Mouse (Mus musculus): Measurements from ENCODE around the gene Sytl1. TPM values are rescaled to one million over a fixed set of nuclear protein-coding genes. Genes with fewer than 3 reads are reported as not detected.

Gene Sytl1
- polyA plus RNA-seq, 1 experiment from 2014 or later, result 1.5 TPM

DNA sequence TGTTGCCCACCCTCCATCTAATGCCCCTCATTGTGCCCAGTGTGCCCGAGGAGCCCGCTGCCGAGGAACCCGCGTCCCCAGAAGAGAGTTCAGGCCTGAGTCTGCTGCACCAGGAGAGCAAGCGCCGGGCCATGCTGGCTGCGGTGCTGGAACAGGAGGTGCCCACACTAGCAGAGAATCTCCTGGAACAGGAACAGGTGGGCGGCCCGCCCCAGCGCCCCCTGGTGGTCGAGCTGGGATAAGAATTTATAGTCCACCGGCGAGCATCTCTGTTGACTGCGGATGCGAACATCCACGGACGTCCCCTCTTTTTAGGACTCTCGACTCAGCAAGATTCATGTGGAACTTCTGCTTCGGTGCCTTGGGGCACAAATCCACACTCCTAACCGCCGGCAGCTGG, 12.3 kb downstream of the Sytl1 start:
- no peak; the same call in 1 of the 2 replicates for ATAC-seq (replicated peaks; ENCODE audit: low FRiP score)
- peaks cover 35% of the 10 kb centered on the region for H3K27me3 ChIP-seq (ENCODE audit: control insufficient read depth, insufficient read depth, low read length)

GRCm38 (mm10) chr4:133247806-133248449, 15.0 kb downstream of the Sytl1 start:
- 76% methylated on average over 13 of the region's 13 CpGs for WGBS
- no peak overlapping the region for H3K27ac ChIP-seq (ENCODE audit: low read depth, low read length)
- ATAC-seq (replicated peaks; ENCODE audit: low FRiP score), result no peak
- H3K9me3 ChIP-seq (ENCODE audit: control insufficient read depth, low read length), result no peaks in the 10 kb centered on the region
- no peaks in the 10 kb centered on the region for H3K36me3 ChIP-seq (ENCODE audit: control insufficient read depth, insufficient read depth, low read length)
- peaks cover 37% of the 10 kb centered on the region for H3K27me3 ChIP-seq (ENCODE audit: control insufficient read depth, insufficient read depth, low read length)
- H3K4me3 ChIP-seq (ENCODE audit: low read depth, low read length), result no peak overlapping the region
- peaks cover 4% of the 10 kb centered on the region for H3K4me1 ChIP-seq (replicated peaks; ENCODE audit: control insufficient read depth, insufficient read depth, low read length)
- no peak overlapping the region for H3K4me2 ChIP-seq (ENCODE audit: low read depth, low read length, severe bottlenecking)
- DNase-seq (ENCODE audit: low spot score), result no peak
- H3K9ac ChIP-seq (ENCODE audit: low read length), result no peak overlapping the region

More for the DNA sequence above, 12.3 kb downstream of the Sytl1 start:
- WGBS, result 4% methylated on average over 22 of the region's 22 CpGs
- Histone ChIP-seq H3K27ac (ENCODE audit: low read depth, low read length) (no peak overlapping the region), H3K4me2 (ENCODE audit: low read depth, low read length, severe bottlenecking) (peak overlapping the region; percentile 66), H3K4me3 (ENCODE audit: low read depth, low read length) (peak overlapping the region; percentile 33), H3K9ac (ENCODE audit: low read length) (peak overlapping the region; percentile 46), H3K4me1 (replicated peaks; ENCODE audit: control insufficient read depth, insufficient read depth, low read length) (peaks cover 4% of the 10 kb centered on the region), H3K36me3 (ENCODE audit: control insufficient read depth, insufficient read depth, low read length) (no peaks in the 10 kb centered on the region), H3K9me3 (ENCODE audit: control insufficient read depth, low read length) (no peaks in the 10 kb centered on the region)
- peak; percentile 93 for DNase-seq (ENCODE audit: low spot score)

DNA sequence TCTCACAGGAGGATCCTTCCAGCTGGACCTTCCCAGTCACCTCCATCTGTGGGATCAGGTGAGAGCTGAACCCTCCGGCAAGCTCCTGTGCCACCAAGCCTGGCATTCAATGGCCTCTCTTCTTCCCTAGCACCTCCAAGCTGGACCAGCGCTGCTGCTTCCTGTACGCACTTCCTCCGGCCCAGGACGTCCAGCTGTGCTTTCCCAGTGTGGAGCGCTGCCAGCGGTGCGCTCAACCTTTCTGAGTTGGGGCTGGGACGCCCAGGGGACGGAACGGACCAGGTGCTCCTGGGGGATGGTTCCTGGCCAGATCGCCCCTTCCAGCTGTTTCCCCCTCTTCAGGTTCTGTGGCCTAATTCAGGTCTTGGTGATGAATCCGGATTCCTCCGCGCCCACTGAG, 15.8 kb downstream of the Sytl1 start:
- no peaks in the 10 kb centered on the region for H3K36me3 ChIP-seq (ENCODE audit: control insufficient read depth, insufficient read depth, low read length)
- no peak overlapping the region for H3K27ac ChIP-seq (ENCODE audit: low read depth, low read length)
- DNase-seq (ENCODE audit: low spot score), result no peak
- H3K9me3 ChIP-seq (ENCODE audit: control insufficient read depth, low read length), result no peaks in the 10 kb centered on the region
- H3K27me3 ChIP-seq (ENCODE audit: control insufficient read depth, insufficient read depth, low read length), result peaks cover 39% of the 10 kb centered on the region
- WGBS, result 23% methylated on average over 15 of the region's 15 CpGs
- H3K9ac ChIP-seq (ENCODE audit: low read length), result no peak overlapping the region
- no peak overlapping the region for H3K4me2 ChIP-seq (ENCODE audit: low read depth, low read length, severe bottlenecking)
- H3K4me3 ChIP-seq (ENCODE audit: low read depth, low read length), result no peak overlapping the region
- peaks cover 4% of the 10 kb centered on the region for H3K4me1 ChIP-seq (replicated peaks; ENCODE audit: control insufficient read depth, insufficient read depth, low read length)
- ATAC-seq (replicated peaks; ENCODE audit: low FRiP score), result no peak

DNA sequence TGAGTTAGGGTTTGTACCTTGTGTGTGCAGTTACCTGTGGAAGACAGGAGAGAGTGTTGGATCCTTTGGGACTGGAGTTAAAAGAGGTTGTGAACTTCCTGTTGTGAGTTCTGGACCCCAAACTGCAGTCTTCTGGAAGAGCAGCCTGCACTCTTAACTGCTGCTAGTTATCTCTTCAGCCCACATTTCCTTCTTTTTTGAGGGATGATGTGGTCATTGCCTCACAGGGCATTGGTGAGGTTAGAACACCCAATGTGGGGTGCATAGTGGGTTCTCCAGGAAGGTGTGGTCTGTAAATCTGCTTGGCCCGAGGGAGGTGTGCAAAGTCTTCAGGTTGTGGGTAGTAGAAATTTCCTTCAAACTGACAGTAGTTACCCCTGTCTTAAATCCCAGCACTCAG, 18.6 kb downstream of the Sytl1 start:
- H3K27me3 ChIP-seq (ENCODE audit: control insufficient read depth, insufficient read depth, low read length), result peaks cover 31% of the 10 kb centered on the region
- 91% methylated on average over 1 of the region's 1 CpGs for WGBS
- no peak overlapping the region for H3K4me2 ChIP-seq (ENCODE audit: low read depth, low read length, severe bottlenecking)
- DNase-seq (ENCODE audit: low spot score), result no peak
- no peaks in the 10 kb centered on the region for H3K9me3 ChIP-seq (ENCODE audit: control insufficient read depth, low read length)
- ATAC-seq (replicated peaks; ENCODE audit: low FRiP score), result no peak
- H3K4me1 ChIP-seq (replicated peaks; ENCODE audit: control insufficient read depth, insufficient read depth, low read length), result peaks cover 6% of the 10 kb centered on the region; the same call in 1 of the 2 replicates
- H3K36me3 ChIP-seq (ENCODE audit: control insufficient read depth, insufficient read depth, low read length), result no peaks in the 10 kb centered on the region
- H3K4me3 ChIP-seq (ENCODE audit: low read depth, low read length), result no peak overlapping the region
- no peak overlapping the region for H3K27ac ChIP-seq (ENCODE audit: low read depth, low read length)
- no peak overlapping the region for H3K9ac ChIP-seq (ENCODE audit: low read length)

GRCm38 (mm10) chr4:133243538-133243937, 19.4 kb downstream of the Sytl1 start:
- Histone ChIP-seq H3K27me3 (ENCODE audit: control insufficient read depth, insufficient read depth, low read length) (peaks cover 31% of the 10 kb centered on the region), H3K4me1 (replicated peaks; ENCODE audit: control insufficient read depth, insufficient read depth, low read length) (peaks cover 6% of the 10 kb centered on the region; the same call in 1 of the 2 replicates), H3K27ac (ENCODE audit: low read depth, low read length) (no peak overlapping the region), H3K36me3 (ENCODE audit: control insufficient read depth, insufficient read depth, low read length) (no peaks in the 10 kb centered on the region), H3K4me2 (ENCODE audit: low read depth, low read length, severe bottlenecking) (no peak overlapping the region), H3K9ac (ENCODE audit: low read length) (no peak overlapping the region), H3K9me3 (ENCODE audit: control insufficient read depth, low read length) (no peaks in the 10 kb centered on the region), H3K4me3 (ENCODE audit: low read depth, low read length) (no peak overlapping the region)
- WGBS, result 52% methylated on average over 13 of the region's 13 CpGs
- DNase-seq (ENCODE audit: low spot score), result no peak
- ATAC-seq (replicated peaks; ENCODE audit: low FRiP score), result no peak

- Histone ChIP-seq H3K27ac (ENCODE audit: low read depth, low read length) (no peak overlapping the region), H3K9me3 (ENCODE audit: control insufficient read depth, low read length) (no peaks in the 10 kb centered on the region), H3K4me1 (replicated peaks; ENCODE audit: control insufficient read depth, insufficient read depth, low read length) (peaks cover 6% of the 10 kb centered on the region; the same call in 1 of the 2 replicates), H3K27me3 (ENCODE audit: control insufficient read depth, insufficient read depth, low read length) (peaks cover 31% of the 10 kb centered on the region), H3K9ac (ENCODE audit: low read length) (no peak overlapping the region), H3K4me3 (ENCODE audit: low read depth, low read length) (no peak overlapping the region), H3K4me2 (ENCODE audit: low read depth, low read length, severe bottlenecking) (no peak overlapping the region), H3K36me3 (ENCODE audit: control insufficient read depth, insufficient read depth, low read length) (no peaks in the 10 kb centered on the region)
- DNase-seq (ENCODE audit: low spot score) (no peak), ATAC-seq (replicated peaks; ENCODE audit: low FRiP score) (no peak)
- 58% methylated on average over 9 of the region's 9 CpGs for WGBS
Measured at GRCm38 (mm10) chr4:133242710-133243109, 20.2 kb downstream of the Sytl1 start.

GRCm38 (mm10) chr4:133241910-133242309, 21.0 kb downstream of the Sytl1 start:
- Histone ChIP-seq H3K9me3 (ENCODE audit: control insufficient read depth, low read length) (no peaks in the 10 kb centered on the region), H3K4me3 (ENCODE audit: low read depth, low read length) (peak overlapping the region; percentile 48; the same call in 1 of the 2 replicates), H3K4me2 (ENCODE audit: low read depth, low read length, severe bottlenecking) (peak overlapping the region; percentile 86; the same call in 1 of the 2 replicates), H3K27me3 (ENCODE audit: control insufficient read depth, insufficient read depth, low read length) (peaks cover 28% of the 10 kb centered on the region), H3K4me1 (replicated peaks; ENCODE audit: control insufficient read depth, insufficient read depth, low read length) (peaks cover 6% of the 10 kb centered on the region; the same call in 1 of the 2 replicates), H3K36me3 (ENCODE audit: control insufficient read depth, insufficient read depth, low read length) (no peaks in the 10 kb centered on the region), H3K27ac (ENCODE audit: low read depth, low read length) (no peak overlapping the region), H3K9ac (ENCODE audit: low read length) (no peak overlapping the region)
- no peak for ATAC-seq (replicated peaks; ENCODE audit: low FRiP score)
- WGBS, result 34% methylated on average over 11 of the region's 11 CpGs
- DNase-seq (ENCODE audit: low spot score), result no peak

DNA sequence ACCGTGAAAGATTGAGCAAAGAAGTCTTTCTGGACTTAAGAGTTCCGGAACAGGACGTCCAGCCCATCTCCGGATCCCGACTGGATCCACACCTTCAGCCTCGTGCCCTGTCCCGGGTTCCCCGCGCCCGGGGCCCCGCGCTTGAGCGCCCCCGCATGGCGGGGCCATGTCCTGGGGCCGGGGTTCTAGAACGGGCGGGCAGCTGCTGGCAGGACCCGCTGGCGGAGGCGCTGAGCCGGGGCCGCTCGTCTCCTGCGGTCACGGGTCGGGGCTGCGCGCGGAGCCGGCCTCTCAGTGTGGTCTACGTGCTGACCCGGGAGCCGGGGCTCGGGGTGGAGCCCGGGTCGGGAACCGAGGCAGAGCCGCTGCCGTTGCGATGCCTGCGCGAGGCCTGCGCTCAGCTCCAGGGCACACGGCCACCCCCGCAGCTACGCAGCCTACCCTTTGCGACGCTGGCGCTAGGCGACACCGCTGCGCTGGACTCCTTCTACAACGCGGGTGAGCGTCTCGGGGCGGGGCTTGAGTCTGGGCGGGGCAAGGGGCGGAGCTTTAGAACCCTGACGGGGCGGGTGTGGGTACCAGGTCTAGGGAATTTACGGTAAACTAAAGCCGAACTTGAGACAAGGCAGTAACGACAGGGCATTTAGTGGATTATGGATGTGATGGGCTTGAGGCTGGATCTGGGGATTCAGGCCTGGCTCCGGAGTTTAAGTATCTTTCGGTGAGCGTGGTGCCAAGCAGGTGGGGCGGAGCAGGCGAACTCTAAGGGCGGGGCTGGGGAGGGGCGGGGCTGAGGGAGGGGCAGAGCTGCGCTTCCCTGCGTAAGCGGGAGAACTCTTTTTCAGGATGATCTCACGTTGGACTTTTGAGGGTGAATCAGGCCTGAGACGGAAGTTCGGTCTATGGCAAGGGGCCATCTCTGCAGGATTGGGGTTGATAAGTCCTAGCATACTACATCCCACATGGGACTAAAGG, 21.7 kb downstream of the Sytl1 start:
- peak overlapping the region; percentile 48 for H3K4me3 ChIP-seq (ENCODE audit: low read depth, low read length)
- H3K36me3 ChIP-seq (ENCODE audit: control insufficient read depth, insufficient read depth, low read length), result no peaks in the 10 kb centered on the region
- peaks cover 6% of the 10 kb centered on the region; the same call in 1 of the 2 replicates for H3K4me1 ChIP-seq (replicated peaks; ENCODE audit: control insufficient read depth, insufficient read depth, low read length)
- H3K27me3 ChIP-seq (ENCODE audit: control insufficient read depth, insufficient read depth, low read length), result peaks cover 28% of the 10 kb centered on the region
- peak overlapping the region; percentile 55; the same call in 1 of the 2 replicates for H3K9ac ChIP-seq (ENCODE audit: low read length)
- no peaks in the 10 kb centered on the region for H3K9me3 ChIP-seq (ENCODE audit: control insufficient read depth, low read length)
- WGBS, result 1% methylated on average over 78 of the region's 78 CpGs
- DNase-seq (ENCODE audit: low spot score) (peak; percentile 95), ATAC-seq (replicated peaks; ENCODE audit: low FRiP score) (peak; percentile 95)
- H3K27ac ChIP-seq (ENCODE audit: low read depth, low read length), result no peak overlapping the region
- H3K4me2 ChIP-seq (ENCODE audit: low read depth, low read length, severe bottlenecking), result peak overlapping the region; percentile 86
